Mouse (Mus musculus): ENCODE data around the gene Gm10310.
"Not testable (repeated sequence)": the region's sequence is repeated elsewhere in the genome, so short reads cannot be mapped to it uniquely, and the experiment has no call there.

Gene Gm10310

DNA sequence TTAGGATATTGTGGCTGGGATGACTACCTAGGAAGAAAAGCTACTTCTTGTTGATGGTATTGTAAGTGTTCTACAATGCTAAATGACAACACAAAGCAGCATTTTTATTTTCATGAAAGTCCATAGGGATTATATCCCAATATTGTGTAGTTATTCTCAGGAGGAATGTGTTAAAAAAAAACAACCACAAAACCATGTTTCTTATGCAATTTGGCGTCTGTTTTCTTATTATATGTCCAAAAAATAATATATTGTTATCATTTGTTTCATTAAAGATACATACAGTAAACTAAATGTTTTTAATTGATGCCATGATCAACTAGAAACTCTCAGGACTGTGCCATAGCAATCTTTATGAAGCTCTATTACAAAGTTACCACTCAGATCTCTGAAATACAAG is at the start of gene Gm10310:
TSS of gene Gm10310 (minus strand) at position 101 of the 400 bp plus-strand sequence.
- DNase-seq, result not testable (repeated sequence)

GRCm38 (mm10) chr10:130030048-130030447 is 45.2 kb upstream of the Gm10310 start, which contains the start of gene Olfr821:
Olfr821 (plus strand) TSS chr10:130030348.
- DNase-seq, result no peak

DNA sequence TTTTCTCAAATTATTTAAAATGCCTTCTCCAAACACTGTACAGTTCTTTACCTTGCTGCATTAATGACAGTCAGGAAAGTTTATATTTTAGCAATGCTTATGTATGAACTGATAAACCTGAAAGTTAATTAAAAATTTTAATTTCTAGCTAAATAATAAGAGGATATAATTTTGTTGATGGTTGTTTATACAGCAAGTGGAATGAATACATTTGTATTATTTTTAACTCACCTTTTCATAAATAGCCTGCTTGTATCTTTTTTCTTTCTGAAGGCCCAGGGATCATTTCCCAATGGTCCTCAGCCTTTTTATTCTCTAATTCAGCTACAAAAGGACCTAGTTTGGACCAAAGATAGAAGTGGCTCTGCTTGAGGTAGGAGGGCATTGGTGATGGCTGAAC is 27.5 kb upstream of the Gm10310 start, which contains the start of gene Olfr820:
TSS of gene Olfr820 (plus strand) at position 301 of the 400 bp plus-strand sequence.
- no peak for DNase-seq

DNA sequence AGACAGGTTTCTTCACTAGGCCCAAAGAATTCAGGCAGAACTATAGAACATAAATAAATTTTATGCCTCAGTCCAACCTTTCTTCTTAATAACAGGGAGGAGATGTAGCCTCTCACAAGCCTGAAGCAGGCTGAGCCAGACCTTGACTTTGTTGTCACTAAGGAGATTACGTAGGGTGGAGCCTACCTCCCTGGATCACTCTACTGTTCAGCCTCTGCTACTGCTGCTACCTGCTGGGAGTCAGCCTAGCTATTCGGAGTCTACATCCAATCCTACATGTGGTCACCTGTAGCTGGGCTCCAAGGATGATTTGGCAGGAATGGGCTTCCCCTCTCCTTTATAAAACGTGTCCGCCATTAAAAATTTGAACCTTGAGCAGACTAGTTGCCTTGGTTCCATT is 20.5 kb upstream of the Gm10310 start:
- DNase-seq, result not testable (repeated sequence)

DNA sequence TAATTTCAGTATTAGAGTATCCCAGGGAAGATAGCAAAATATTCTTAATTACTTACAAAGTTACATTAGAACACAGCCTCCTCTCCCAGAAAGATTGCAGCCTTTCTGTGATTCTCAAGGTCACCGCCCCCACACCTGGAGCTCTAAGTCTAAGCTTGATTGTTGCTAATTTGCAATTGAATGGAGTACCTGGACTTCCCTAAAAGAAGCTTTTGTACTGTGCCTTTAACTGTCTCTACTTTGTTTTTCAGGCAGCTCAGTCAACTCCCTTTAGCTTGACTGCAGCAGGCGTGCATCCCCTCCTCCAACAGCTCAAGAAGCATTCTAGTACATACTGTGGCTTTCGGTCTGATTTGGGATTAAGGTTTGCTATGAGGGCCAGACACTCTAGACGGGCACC is 19.2 kb upstream of the Gm10310 start:
- not testable (repeated sequence) for DNase-seq

GRCm38 (mm10) chr10:129981867-129982266 is 3.0 kb downstream of the Gm10310 start:
- DNase-seq, result not testable (repeated sequence)

DNA sequence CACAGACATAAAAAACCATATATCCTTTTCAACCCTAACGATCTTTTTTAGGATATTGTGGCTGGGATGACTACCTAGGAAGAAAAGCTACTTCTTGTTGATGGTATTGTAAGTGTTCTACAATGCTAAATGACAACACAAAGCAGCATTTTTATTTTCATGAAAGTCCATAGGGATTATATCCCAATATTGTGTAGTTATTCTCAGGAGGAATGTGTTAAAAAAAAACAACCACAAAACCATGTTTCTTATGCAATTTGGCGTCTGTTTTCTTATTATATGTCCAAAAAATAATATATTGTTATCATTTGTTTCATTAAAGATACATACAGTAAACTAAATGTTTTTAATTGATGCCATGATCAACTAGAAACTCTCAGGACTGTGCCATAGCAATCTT is 8.8 kb downstream of the Gm10310 start, which contains the start of gene Olfr247:
TSS of gene Olfr247 (minus strand) at position 101 of the 400 bp plus-strand sequence.
- DNase-seq, result not testable (repeated sequence)

- DNase-seq, result not testable (repeated sequence)
Observed at GRCm38 (mm10) chr10:129972994-129973393, 11.9 kb downstream of the Gm10310 start.

GRCm38 (mm10) chr10:129967166-129967565 is 17.7 kb downstream of the Gm10310 start, which contains the start of gene Olfr819:
Olfr819 (minus strand) TSS chr10:129967266.
- not testable (repeated sequence) for DNase-seq

DNA sequence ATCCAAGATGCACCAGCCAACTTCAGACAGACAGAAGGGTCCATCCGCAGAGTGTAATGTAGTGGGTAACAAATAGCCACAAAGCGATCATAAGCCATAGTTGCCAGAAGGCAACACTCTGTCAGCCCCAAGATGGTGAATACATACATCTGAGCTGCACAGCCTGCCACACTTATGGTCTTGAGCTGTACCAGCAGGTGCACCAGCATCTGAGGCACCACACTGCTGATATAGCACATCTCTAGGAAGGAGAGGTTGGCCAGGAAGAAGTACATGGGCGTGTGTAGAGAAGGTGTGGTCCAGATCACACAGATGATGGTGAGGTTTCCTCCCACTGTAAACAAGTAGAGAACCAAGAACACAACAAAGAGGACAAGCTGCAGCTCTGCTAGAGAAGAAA is 18.6 kb downstream of the Gm10310 start:
- not testable (repeated sequence) for DNase-seq

DNA sequence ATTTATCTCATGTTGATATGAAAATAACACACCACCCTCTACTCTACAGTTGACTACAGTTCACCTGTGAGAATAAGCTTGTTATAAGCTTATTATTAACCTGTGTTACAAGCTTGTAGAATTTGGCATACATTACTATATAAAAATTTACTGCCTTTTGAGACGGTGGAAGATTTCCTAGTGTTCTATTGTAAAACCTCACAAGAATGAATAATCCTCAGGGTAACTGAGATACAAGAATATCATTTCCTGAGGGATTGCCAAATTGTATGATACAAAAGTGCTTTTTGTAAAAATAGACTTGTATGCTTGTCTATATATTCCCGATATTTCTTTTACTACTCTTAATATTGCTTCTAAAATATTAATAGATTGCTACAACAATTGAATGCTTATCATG is 35.9 kb downstream of the Gm10310 start, which contains the start of gene Olfr818:
TSS of gene Olfr818 (minus strand) at position 101 of the 400 bp plus-strand sequence.
- DNase-seq, result no peak

Measured in cerebellum, adult 18-20 months (tissue).